Mouse (Mus musculus): ENCODE data around the gene Syn2.

Syn2 gene

GRCm38 (mm10) chr6:115291823-115292222, 157.1 kb downstream of the Syn2 start:
- no peak for DNase-seq (ENCODE audit: low spot score)

GRCm38 (mm10) chr6:115292621-115293020, 157.9 kb downstream of the Syn2 start:
- DNase-seq (ENCODE audit: low spot score) = no peak

- no peak for DNase-seq (ENCODE audit: low spot score)
Measured at GRCm38 (mm10) chr6:115293877-115294276, 159.2 kb downstream of the Syn2 start.

- no peak for DNase-seq (ENCODE audit: low spot score)
Measured at GRCm38 (mm10) chr6:115307134-115307533, 172.4 kb downstream of the Syn2 start.

- no peak for DNase-seq (ENCODE audit: low spot score)
Measured at GRCm38 (mm10) chr6:115312780-115313179, 178.1 kb downstream of the Syn2 start.

GRCm38 (mm10) chr6:115313235-115313738, 178.6 kb downstream of the Syn2 start:
- DNase-seq (ENCODE audit: low spot score) = peak; percentile 21

GRCm38 (mm10) chr6:115313910-115314309, 179.2 kb downstream of the Syn2 start:
- DNase-seq (ENCODE audit: low spot score) = no peak

- DNase-seq (ENCODE audit: low spot score) = no peak
Measured at GRCm38 (mm10) chr6:115315770-115316169, 181.1 kb downstream of the Syn2 start.

- peak; percentile 37 for DNase-seq (ENCODE audit: low spot score)
Measured at GRCm38 (mm10) chr6:115316811-115317221, 182.1 kb downstream of the Syn2 start.

- DNase-seq (ENCODE audit: low spot score) = peak; percentile 20
Measured at GRCm38 (mm10) chr6:115318811-115319210, 184.1 kb downstream of the Syn2 start.

- DNase-seq (ENCODE audit: low spot score) = no peak
Measured at GRCm38 (mm10) chr6:115319686-115320085, 185.0 kb downstream of the Syn2 start.

GRCm38 (mm10) chr6:115320927-115321714, 186.4 kb downstream of the Syn2 start:
- DNase-seq (ENCODE audit: low spot score) = peak; percentile 15

- DNase-seq (ENCODE audit: low spot score) = no peak
Measured at GRCm38 (mm10) chr6:115321883-115322351, 187.2 kb downstream of the Syn2 start.

GRCm38 (mm10) chr6:115322956-115323355, 188.3 kb downstream of the Syn2 start:
- DNase-seq (ENCODE audit: low spot score) = no peak

- no peak for DNase-seq (ENCODE audit: low spot score)
Measured at GRCm38 (mm10) chr6:115330964-115331363, 196.3 kb downstream of the Syn2 start.

Measured in lung, postnatal 25 days (tissue).